Mouse (Mus musculus): ENCODE measurements around the gene Rhoh. TPM values are rescaled to one million over a fixed set of nuclear protein-coding genes. Genes with fewer than 3 reads are reported as not detected.

The Rhoh gene
- polyA plus RNA-seq, 1 experiment from 2014 or later, result 0.39 TPM

DNA sequence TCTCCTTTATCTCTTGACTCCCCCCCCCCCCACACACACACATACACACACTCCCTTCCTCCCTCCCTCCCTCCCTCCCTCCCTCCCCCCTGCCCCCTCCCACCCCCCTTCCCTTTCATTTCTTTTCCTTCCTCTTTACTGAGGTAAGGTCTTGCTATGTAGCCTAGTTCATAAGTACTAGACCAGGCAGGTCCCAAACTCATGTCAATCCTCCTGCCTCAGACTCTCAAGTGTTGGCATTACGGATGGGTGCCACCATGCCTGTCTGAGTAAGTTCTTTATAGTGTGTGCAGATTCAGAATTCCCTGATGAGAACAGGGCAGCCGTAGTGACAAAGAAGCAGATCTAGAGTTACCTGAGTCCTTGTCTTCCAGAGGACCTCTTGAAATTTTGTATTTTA, 20.2 kb downstream of the Rhoh start:
- Histone ChIP-seq H3K9ac (replicated peaks; ENCODE audit: low read depth, low read length) (no peak overlapping the region), H3K4me2 (ENCODE audit: low read depth, low read length) (no peak overlapping the region), H3K4me3 (ENCODE audit: low read depth, low read length) (no peak overlapping the region), H3K9me3 (ENCODE audit: control insufficient read depth, low read length) (no peaks in the 10 kb centered on the region), H3K36me3 (ENCODE audit: control insufficient read depth, insufficient read depth, low read length) (no peaks in the 10 kb centered on the region), H3K27ac (ENCODE audit: low read depth, low read length) (no peak overlapping the region), H3K4me1 (ENCODE audit: control insufficient read depth, insufficient read depth, low read length) (no peaks in the 10 kb centered on the region), H3K27me3 (ENCODE audit: control insufficient read depth, insufficient read depth, low read length) (no peaks in the 10 kb centered on the region)
- ATAC-seq (ENCODE audit: low read depth), result no peak
- 96% methylated on average over 2 of the region's 2 CpGs for WGBS

DNA sequence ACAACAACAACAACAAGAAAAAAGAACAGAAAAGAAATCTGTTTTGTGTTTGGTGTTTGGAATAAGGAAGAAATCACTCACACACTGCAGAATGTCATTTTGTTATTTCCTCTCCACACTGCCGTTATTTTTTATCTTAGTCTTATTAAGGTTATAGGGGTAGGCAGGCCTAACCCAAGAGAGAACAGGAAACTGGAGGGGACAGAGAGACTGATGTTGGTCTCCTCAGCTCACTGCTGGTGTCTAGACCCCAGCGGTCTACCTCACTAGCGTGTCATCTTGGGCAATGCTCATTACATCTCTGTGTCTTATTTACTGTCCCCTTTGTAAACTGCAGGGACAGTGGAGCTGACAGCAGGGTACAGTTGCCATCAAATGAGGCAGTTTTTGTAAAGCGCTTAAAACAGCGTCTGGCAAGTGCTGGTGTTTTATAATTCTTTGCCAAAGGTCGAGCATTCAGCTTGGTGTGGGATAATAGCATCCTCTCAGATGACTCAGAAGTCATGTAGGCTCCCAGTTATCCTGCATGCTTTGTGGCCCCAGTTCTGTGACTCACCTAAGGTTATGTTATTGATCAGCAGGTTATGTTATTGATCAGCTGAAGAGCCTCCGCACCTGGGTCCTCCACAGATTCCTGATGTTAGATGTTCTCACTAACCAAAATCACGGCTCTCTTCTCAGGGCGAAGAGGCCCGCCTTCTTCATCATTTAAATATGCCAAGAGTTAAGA, 21.6 kb downstream of the Rhoh start:
- H3K4me3 ChIP-seq (ENCODE audit: low read depth, low read length), result no peak overlapping the region
- no peaks in the 10 kb centered on the region for H3K36me3 ChIP-seq (ENCODE audit: control insufficient read depth, insufficient read depth, low read length)
- no peak for ATAC-seq (ENCODE audit: low read depth)
- H3K9me3 ChIP-seq (ENCODE audit: control insufficient read depth, low read length), result no peaks in the 10 kb centered on the region
- no peak overlapping the region for H3K4me2 ChIP-seq (ENCODE audit: low read depth, low read length)
- H3K4me1 ChIP-seq (ENCODE audit: control insufficient read depth, insufficient read depth, low read length), result no peaks in the 10 kb centered on the region
- no peak overlapping the region for H3K9ac ChIP-seq (replicated peaks; ENCODE audit: low read depth, low read length)
- WGBS, result 84% methylated on average over 10 of the region's 10 CpGs
- H3K27me3 ChIP-seq (ENCODE audit: control insufficient read depth, insufficient read depth, low read length), result no peaks in the 10 kb centered on the region
- H3K27ac ChIP-seq (ENCODE audit: low read depth, low read length), result no peak overlapping the region

DNA sequence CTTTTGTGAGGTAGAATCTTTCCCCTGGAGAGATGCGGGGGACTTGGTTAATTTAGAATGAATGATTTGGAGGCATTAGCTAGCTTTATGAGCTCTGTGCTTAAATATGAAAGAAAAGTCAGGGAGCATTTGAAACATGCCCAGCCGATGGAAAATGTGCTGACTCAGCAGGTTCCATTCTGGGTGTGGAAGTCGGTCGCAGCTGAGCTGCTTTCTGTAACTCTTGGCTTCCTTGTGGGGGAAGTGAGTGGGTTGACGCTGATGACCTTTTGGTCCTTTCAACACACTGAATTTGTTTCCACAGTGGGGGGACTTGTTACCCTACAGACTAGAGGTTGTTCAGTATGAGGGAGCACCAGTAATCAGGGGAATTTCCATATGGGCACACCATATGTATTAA, 22.3 kb downstream of the Rhoh start:
- WGBS, result 53% methylated on average over 5 of the region's 5 CpGs
- no peak for ATAC-seq (ENCODE audit: low read depth)

DNA sequence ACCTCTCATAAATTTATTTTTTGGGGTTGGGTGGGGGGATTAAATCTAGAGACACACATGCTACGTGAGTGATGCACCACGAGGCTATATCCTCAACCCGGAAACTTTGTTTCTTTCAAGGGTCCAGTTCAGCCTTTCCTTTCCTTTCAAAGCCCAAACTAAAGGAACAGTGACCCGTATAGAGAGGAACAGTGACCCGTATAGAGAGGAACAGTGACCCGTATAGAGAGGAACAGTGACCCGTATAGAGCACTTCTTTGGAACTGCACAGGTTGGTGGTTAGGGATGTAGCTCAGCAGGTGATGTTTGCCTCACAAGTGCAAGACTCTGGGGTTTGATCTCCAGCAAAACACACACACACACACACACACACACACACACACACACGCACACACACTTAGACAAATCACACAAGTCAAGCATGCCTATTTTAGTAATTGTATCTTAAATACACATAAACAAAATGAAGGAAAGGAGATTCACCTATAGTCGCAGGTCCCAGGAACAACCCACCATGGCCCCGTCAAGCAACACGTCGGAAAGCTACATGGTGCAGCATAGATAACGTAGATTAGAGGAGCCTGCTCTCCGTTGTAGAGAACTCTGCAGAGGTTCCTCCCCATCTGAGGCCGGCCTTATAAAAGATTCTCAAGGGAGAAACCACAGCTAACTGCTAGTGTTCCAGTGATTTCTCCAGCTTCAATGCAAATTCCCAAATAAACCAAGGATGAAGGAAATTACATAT, 24.9 kb downstream of the Rhoh start:
- H3K27ac ChIP-seq (ENCODE audit: low read depth, low read length), result no peak overlapping the region
- no peaks in the 10 kb centered on the region for H3K27me3 ChIP-seq (ENCODE audit: control insufficient read depth, insufficient read depth, low read length)
- no peak for ATAC-seq (ENCODE audit: low read depth)
- no peak overlapping the region for H3K9ac ChIP-seq (replicated peaks; ENCODE audit: low read depth, low read length)
- no peaks in the 10 kb centered on the region for H3K36me3 ChIP-seq (ENCODE audit: control insufficient read depth, insufficient read depth, low read length)
- H3K4me3 ChIP-seq (ENCODE audit: low read depth, low read length), result no peak overlapping the region
- no peaks in the 10 kb centered on the region for H3K9me3 ChIP-seq (ENCODE audit: control insufficient read depth, low read length)
- H3K4me1 ChIP-seq (ENCODE audit: control insufficient read depth, insufficient read depth, low read length), result no peaks in the 10 kb centered on the region
- no peak overlapping the region for H3K4me2 ChIP-seq (ENCODE audit: low read depth, low read length)
- WGBS, result 58% methylated on average over 15 of the region's 15 CpGs

More for the DNA sequence above, 22.3 kb downstream of the Rhoh start:
- H3K9ac ChIP-seq (replicated peaks; ENCODE audit: low read depth, low read length), result no peak overlapping the region
- no peaks in the 10 kb centered on the region for H3K9me3 ChIP-seq (ENCODE audit: control insufficient read depth, low read length)
- H3K36me3 ChIP-seq (ENCODE audit: control insufficient read depth, insufficient read depth, low read length), result no peaks in the 10 kb centered on the region
- no peak overlapping the region for H3K4me3 ChIP-seq (ENCODE audit: low read depth, low read length)
- H3K27me3 ChIP-seq (ENCODE audit: control insufficient read depth, insufficient read depth, low read length), result no peaks in the 10 kb centered on the region
- no peak overlapping the region for H3K4me2 ChIP-seq (ENCODE audit: low read depth, low read length)
- no peaks in the 10 kb centered on the region for H3K4me1 ChIP-seq (ENCODE audit: control insufficient read depth, insufficient read depth, low read length)
- no peak overlapping the region for H3K27ac ChIP-seq (ENCODE audit: low read depth, low read length)

DNA sequence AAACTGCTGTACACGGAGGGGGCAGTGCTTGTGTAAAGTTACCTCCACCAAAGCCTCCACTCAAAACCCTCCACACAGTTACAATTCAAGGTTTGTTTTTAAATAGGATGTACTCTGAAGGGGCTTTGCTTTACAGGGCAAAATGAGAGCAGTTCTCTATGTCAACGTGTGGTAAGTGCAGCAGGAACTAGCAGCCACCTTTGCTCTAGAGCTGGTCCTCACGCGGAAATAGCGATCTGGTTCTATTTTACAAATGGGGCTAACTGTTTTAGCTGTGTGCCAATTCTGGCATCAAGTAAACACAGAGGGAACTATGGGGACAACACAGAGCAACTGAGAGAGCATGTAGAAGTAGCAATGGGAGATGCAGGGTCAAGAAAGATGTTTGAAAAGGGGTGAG, 27.1 kb downstream of the Rhoh start:
- Histone ChIP-seq H3K27ac (ENCODE audit: low read depth, low read length) (no peak overlapping the region), H3K4me2 (ENCODE audit: low read depth, low read length) (no peak overlapping the region), H3K9ac (replicated peaks; ENCODE audit: low read depth, low read length) (no peak overlapping the region), H3K9me3 (ENCODE audit: control insufficient read depth, low read length) (no peaks in the 10 kb centered on the region), H3K4me1 (ENCODE audit: control insufficient read depth, insufficient read depth, low read length) (no peaks in the 10 kb centered on the region), H3K27me3 (ENCODE audit: control insufficient read depth, insufficient read depth, low read length) (no peaks in the 10 kb centered on the region), H3K36me3 (ENCODE audit: control insufficient read depth, insufficient read depth, low read length) (no peaks in the 10 kb centered on the region), H3K4me3 (ENCODE audit: low read depth, low read length) (no peak overlapping the region)
- WGBS, result 93% methylated on average over 5 of the region's 5 CpGs
- no peak for ATAC-seq (ENCODE audit: low read depth)

DNA sequence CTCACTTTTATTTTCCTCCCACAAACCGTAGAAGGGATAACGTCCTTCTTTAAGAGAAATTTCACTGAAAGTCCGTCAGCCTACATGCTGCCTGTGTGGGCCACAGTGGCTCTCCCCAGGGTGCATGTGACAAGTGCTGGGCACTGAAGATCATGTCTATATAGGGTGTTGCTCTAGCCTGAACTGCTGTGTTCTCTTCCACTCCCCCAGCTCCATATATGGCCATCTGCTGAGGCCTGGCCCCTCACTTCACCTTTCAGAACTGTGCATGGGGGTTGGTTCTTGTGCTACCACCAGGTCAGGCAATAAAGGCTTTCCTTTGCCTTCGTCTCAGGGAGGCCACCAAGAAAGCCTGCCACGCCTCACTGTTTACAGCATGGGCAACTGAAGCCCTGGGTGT, 28.0 kb downstream of the Rhoh start:
- H3K4me3 ChIP-seq (ENCODE audit: low read depth, low read length), result no peak overlapping the region
- no peak for ATAC-seq (ENCODE audit: low read depth)
- H3K4me1 ChIP-seq (ENCODE audit: control insufficient read depth, insufficient read depth, low read length), result no peaks in the 10 kb centered on the region
- no peaks in the 10 kb centered on the region for H3K36me3 ChIP-seq (ENCODE audit: control insufficient read depth, insufficient read depth, low read length)
- no peaks in the 10 kb centered on the region for H3K27me3 ChIP-seq (ENCODE audit: control insufficient read depth, insufficient read depth, low read length)
- no peaks in the 10 kb centered on the region for H3K9me3 ChIP-seq (ENCODE audit: control insufficient read depth, low read length)
- WGBS, result 70% methylated on average over 5 of the region's 5 CpGs
- H3K27ac ChIP-seq (ENCODE audit: low read depth, low read length), result no peak overlapping the region
- no peak overlapping the region for H3K4me2 ChIP-seq (ENCODE audit: low read depth, low read length)
- no peak overlapping the region for H3K9ac ChIP-seq (replicated peaks; ENCODE audit: low read depth, low read length)

DNA sequence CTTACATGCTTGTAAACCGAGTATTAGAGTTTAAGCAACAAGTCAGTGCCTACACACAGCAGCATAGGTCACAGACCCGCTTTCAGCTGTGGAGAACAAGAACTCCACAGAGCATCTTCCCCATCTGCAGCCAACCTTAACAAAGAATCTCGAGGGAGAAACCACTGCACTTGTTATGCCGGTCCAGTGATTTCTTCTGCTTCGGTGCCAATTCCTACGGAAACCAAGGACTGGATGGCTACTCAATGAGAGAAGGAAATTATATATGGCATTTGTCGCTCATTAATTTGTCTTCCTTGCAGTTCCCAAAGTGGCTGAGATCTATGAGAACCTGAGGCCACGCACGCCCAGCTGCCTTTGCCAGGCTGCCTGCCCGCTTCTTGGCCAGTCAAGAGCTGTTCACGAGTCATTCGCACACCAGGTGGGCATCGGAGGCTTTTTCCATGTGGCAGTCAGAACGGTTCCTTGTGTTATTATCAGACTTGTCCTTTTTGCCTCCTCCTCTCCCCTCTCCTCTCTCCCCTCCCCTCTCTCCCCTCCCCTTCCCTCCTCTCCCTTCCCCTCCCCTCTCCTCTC, 30.3 kb downstream of the Rhoh start:
- Histone ChIP-seq H3K9ac (replicated peaks; ENCODE audit: low read depth, low read length) (no peak overlapping the region), H3K27me3 (ENCODE audit: control insufficient read depth, insufficient read depth, low read length) (no peaks in the 10 kb centered on the region), H3K4me3 (ENCODE audit: low read depth, low read length) (no peak overlapping the region), H3K36me3 (ENCODE audit: control insufficient read depth, insufficient read depth, low read length) (no peaks in the 10 kb centered on the region), H3K4me1 (ENCODE audit: control insufficient read depth, insufficient read depth, low read length) (no peaks in the 10 kb centered on the region), H3K27ac (ENCODE audit: low read depth, low read length) (no peak overlapping the region), H3K9me3 (ENCODE audit: control insufficient read depth, low read length) (no peaks in the 10 kb centered on the region), H3K4me2 (ENCODE audit: low read depth, low read length) (no peak overlapping the region)
- 54% methylated on average over 14 of the region's 14 CpGs for WGBS
- ATAC-seq (ENCODE audit: low read depth), result no peak

DNA sequence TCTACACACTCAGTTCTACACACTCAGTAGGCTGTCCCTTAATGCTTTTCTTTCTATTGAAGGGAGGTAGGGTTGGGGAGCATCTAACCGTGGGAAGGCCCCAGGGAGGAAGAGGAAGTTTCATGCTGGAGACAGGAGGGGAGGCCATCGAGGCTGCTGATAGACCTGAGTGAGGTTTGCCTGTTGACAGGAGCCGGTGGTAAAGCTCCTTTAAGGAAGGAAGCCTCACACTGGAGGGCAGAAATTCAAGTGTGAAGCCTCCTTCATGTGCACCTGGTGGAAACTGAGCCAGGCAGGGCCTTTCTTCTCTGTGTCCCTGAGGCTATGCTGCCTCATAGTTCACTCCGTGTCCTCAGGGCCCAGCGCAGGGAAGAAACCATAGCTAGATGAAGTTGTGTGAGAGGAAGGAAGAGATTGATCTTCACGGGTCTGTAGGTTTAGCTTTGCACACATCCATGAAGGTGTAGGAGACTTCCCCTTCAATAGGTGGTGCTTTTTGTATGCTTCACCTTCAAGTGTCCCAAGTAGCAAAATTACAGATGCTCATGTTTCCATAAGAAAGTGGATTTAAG, 34.2 kb downstream of the Rhoh start:
- 84% methylated on average over 6 of the region's 6 CpGs for WGBS
- Histone ChIP-seq H3K4me3 (ENCODE audit: low read depth, low read length) (no peak overlapping the region), H3K27me3 (ENCODE audit: control insufficient read depth, insufficient read depth, low read length) (no peaks in the 10 kb centered on the region), H3K36me3 (ENCODE audit: control insufficient read depth, insufficient read depth, low read length) (no peaks in the 10 kb centered on the region), H3K9ac (replicated peaks; ENCODE audit: low read depth, low read length) (no peak overlapping the region), H3K4me2 (ENCODE audit: low read depth, low read length) (no peak overlapping the region), H3K4me1 (ENCODE audit: control insufficient read depth, insufficient read depth, low read length) (no peaks in the 10 kb centered on the region), H3K9me3 (ENCODE audit: control insufficient read depth, low read length) (no peaks in the 10 kb centered on the region), H3K27ac (ENCODE audit: low read depth, low read length) (no peak overlapping the region)
- ATAC-seq (ENCODE audit: low read depth), result no peak

DNA sequence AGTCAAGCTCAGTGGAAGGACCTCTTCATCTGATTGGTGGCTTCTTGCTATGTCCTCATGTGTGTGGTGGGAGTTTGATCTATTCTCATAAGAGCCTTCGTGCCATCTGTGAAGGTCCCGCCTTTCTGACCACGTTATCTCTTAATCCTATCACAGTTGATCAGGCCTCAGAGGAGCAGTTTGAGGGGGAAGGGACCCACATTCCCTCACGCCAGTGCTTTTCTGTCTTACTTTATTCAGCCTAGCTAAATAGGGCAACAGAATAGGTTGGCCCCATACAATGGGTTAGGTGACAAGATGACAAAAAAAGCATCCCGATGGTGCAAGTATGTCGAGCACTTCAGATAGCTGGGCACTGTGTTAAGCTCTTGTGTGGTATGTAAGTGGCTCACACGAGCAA, 34.8 kb downstream of the Rhoh start:
- 83% methylated on average over 7 of the region's 7 CpGs for WGBS
- Histone ChIP-seq H3K9ac (replicated peaks; ENCODE audit: low read depth, low read length) (no peak overlapping the region), H3K4me1 (ENCODE audit: control insufficient read depth, insufficient read depth, low read length) (no peaks in the 10 kb centered on the region), H3K4me3 (ENCODE audit: low read depth, low read length) (no peak overlapping the region), H3K4me2 (ENCODE audit: low read depth, low read length) (no peak overlapping the region), H3K36me3 (ENCODE audit: control insufficient read depth, insufficient read depth, low read length) (no peaks in the 10 kb centered on the region), H3K27ac (ENCODE audit: low read depth, low read length) (no peak overlapping the region), H3K27me3 (ENCODE audit: control insufficient read depth, insufficient read depth, low read length) (no peaks in the 10 kb centered on the region), H3K9me3 (ENCODE audit: control insufficient read depth, low read length) (no peaks in the 10 kb centered on the region)
- no peak for ATAC-seq (ENCODE audit: low read depth)

All from neural tube, embryonic 14.5 days (tissue).